ENCODE assay signal across 21 mouse cellular contexts in the genomic region with DNA sequence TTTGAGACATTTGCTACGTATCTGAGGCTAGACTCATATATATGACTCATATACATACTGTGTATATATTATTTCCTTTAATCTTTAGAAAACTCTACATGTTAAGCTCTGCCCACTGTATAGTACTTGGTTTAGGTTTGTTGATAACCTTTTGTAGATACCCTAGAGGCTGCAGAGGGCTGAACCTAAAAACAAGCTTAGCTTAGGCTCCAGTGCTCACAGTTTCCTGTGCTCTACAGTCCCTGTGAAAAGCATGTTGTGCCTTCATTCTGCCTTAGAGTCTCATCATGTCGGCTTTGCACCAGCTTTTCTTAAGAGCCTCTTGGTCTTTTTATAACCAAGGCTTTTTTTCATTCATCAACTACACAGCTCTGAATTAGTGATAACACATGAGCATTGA.
A peak's percentile ranks its signal among the peaks of the same experiment; 100 is the strongest.
DNase-seq lines count a peak whose midpoint lies in the region; ATAC-seq and TF ChIP-seq lines count a peak whose summit lies in the region.
"Had no signal": no experiment of that assay in that cellular context is flagged by ENCODE, and none has a peak within 500 bp of the region (broad histone marks: within the 10 kb centered on the region; RNA-seq: fewer than 3 reads in every experiment).

No protein-coding gene starts in this region.

- peak; percentile 75 for ATAC-seq in CD4-positive, CD25-positive, alpha-beta regulatory T cell, adult 4 months
- ATAC-seq in activated CD4-positive, CD25-positive, alpha-beta regulatory T cell, adult 4 months, result peak; percentile 67
- peak; percentile 63 for ATAC-seq in inflammation-experienced regulatory T-cells, adult 6 months
- ATAC-seq in liver, postnatal 0 days, result no peak
- ATAC-seq: forebrain, embryonic 15.5 days; forebrain, postnatal 0 days had no signal

- WGBS in liver, postnatal 0 days (ENCODE audit: insufficient replicate concordance), result 72% methylated on average over 2 of the region's 2 CpGs

- H3K4me1 ChIP-seq in liver, postnatal 0 days (ENCODE audit: insufficient read depth), result no peaks in the 10 kb centered on the region
- H3K4me1 ChIP-seq: embryonic facial prominence, embryonic 12.5 days had no signal

- no peak overlapping the region for H3K4me3 ChIP-seq in liver, postnatal 0 days (ENCODE audit: low read depth, low read length)
- H3K4me3 ChIP-seq: embryonic facial prominence, embryonic 10.5 days; embryonic facial prominence, embryonic 12.5 days; forebrain, embryonic 13.5 days; forebrain, embryonic 15.5 days had no signal

- TF ChIP-seq CTCF in liver, postnatal 0 days (IDR thresholded peaks at IDR 0.05; ENCODE audit: low read depth), result no peak

- H3K27me3 ChIP-seq in liver, postnatal 0 days (ENCODE audit: insufficient read depth, low read length), result no peaks in the 10 kb centered on the region
- H3K27me3 ChIP-seq: embryonic facial prominence, embryonic 12.5 days; forebrain, embryonic 13.5 days; forebrain, embryonic 15.5 days had no signal

- no peak overlapping the region for H3K4me2 ChIP-seq in liver, postnatal 0 days (ENCODE audit: low read depth, low read length)
- H3K4me2 ChIP-seq: embryonic facial prominence, embryonic 12.5 days; forebrain, embryonic 13.5 days; forebrain, embryonic 15.5 days had no signal

- H3K27ac ChIP-seq in liver, postnatal 0 days (ENCODE audit: low read depth), result no peak overlapping the region
- H3K27ac ChIP-seq: embryonic facial prominence, embryonic 10.5 days; embryonic facial prominence, embryonic 12.5 days had no signal

- DNase-seq in CD4-positive, CD25-positive, alpha-beta regulatory T cell, adult 2 months (ENCODE audit: low read depth, low spot score), result peak; percentile 61
- no peak for DNase-seq in heart, adult 18-20 months
- no peak for DNase-seq in liver, postnatal 0 days
- no peak for DNase-seq in left cerebral cortex, postnatal 36 days (ENCODE audit: low spot score in 2 of 2)
- DNase-seq in lung, postnatal 25 days (ENCODE audit: low spot score), result no peak
- DNase-seq: adrenal gland, adult 2 months; adrenal gland, postnatal 10 days; adrenal gland, postnatal 25 days; cerebellum, adult 11 months; cerebellum, adult 18-20 months; cerebellum, adult 8-10 months; cerebellum, adult 9-11 months; cerebellum, postnatal 14 days; forebrain, postnatal 0 days had no signal

- no peak overlapping the region for H3K9ac ChIP-seq in liver, postnatal 0 days (replicated peaks)
- H3K9ac ChIP-seq: embryonic facial prominence, embryonic 12.5 days; forebrain, embryonic 13.5 days; forebrain, embryonic 15.5 days; forebrain, postnatal 0 days had no signal

- H3K36me3 ChIP-seq in liver, postnatal 0 days (replicated peaks; ENCODE audit: insufficient read depth, low read length), result no peaks in the 10 kb centered on the region
- H3K36me3 ChIP-seq: embryonic facial prominence, embryonic 10.5 days; embryonic facial prominence, embryonic 12.5 days; forebrain, embryonic 15.5 days had no signal

- TF ChIP-seq EP300 in liver, postnatal 0 days (IDR thresholded peaks at IDR 0.05; ENCODE audit: low read depth), result no peak

- no peaks in the 10 kb centered on the region for H3K9me3 ChIP-seq in liver, postnatal 0 days (ENCODE audit: low read length)
- H3K9me3 ChIP-seq: embryonic facial prominence, embryonic 10.5 days; embryonic facial prominence, embryonic 12.5 days; forebrain, embryonic 13.5 days; forebrain, embryonic 15.5 days had no signal

- intact Hi-C loops in left cerebral cortex, postnatal 36 days (cut with DNase I), result no loop called here
